Comparison of ENCODE assay signal across 9 mouse cellular contexts in genomic region chr11:85925294-85925743, GRCm38 (mm10). TPM values are rescaled to one million over a fixed set of nuclear protein-coding genes. Genes with fewer than 3 reads are reported as not detected.
DNase-seq lines count a peak whose midpoint lies in the region; ATAC-seq and TF ChIP-seq lines count a peak whose summit lies in the region.
"Had no signal": no experiment of that assay in that cellular context is flagged by ENCODE, and none has a peak within 500 bp of the region (broad histone marks: within the 10 kb centered on the region; RNA-seq: fewer than 3 reads in every experiment).

No protein-coding gene starts in this region.

- 15% methylated on average over 19 of the region's 19 CpGs for WGBS in stomach, embryonic 15.5 days

- peak; percentile 62 for ATAC-seq in megakaryocyte, adult 5-6 weeks (ENCODE audit: poor library complexity, severe bottlenecking)
- ATAC-seq in stomach, embryonic 15.5 days (ENCODE audit: insufficient read depth, low FRiP score, low read depth): no peak

- no peak for TF ChIP-seq CTCF in embryonic fibroblast, embryonic 13.5 days (IDR thresholded peaks at IDR 0.05; ENCODE audit: borderline replicate concordance, insufficient read depth, low read length)

- no peak overlapping the region for H3K9ac ChIP-seq in stomach, embryonic 15.5 days

- peaks cover 52% of the 10 kb centered on the region for H3K27me3 ChIP-seq in stomach, embryonic 15.5 days (replicated peaks)

- DNase-seq in gastrocnemius, adult 18-20 months (ENCODE audit: low spot score): peak; percentile 17
- DNase-seq in gastrocnemius, adult 8-10 months (ENCODE audit: low spot score in 2 of 2): no peak
- peak; percentile 26 to 27 for DNase-seq in adrenal gland, adult 18-20 months (ENCODE audit: low spot score in 2 of 2)
- DNase-seq in heart, postnatal 4 days: peak; percentile 22
- DNase-seq in layer of hippocampus, adult 18-20 months (ENCODE audit: low spot score in 2 of 2): peak; percentile 1 to 10

- H3K4me2 ChIP-seq in stomach, embryonic 15.5 days: peak overlapping the region; percentile 32

- no peaks in the 10 kb centered on the region for H3K9me3 ChIP-seq in stomach, embryonic 15.5 days

- H3K4me3 ChIP-seq in embryonic fibroblast, embryonic 13.5 days (ENCODE audit: insufficient read depth, low read length): peak overlapping the region; percentile 12
- H3K4me3 ChIP-seq in stomach, embryonic 15.5 days (replicated peaks): peak overlapping the region; percentile 19; the same call in 1 of the 2 replicates

- H3K4me1 ChIP-seq in embryonic fibroblast, embryonic 13.5 days (ENCODE audit: control insufficient read depth, insufficient read depth, low read length): no peaks in the 10 kb centered on the region
- H3K4me1 ChIP-seq in stomach, embryonic 15.5 days: peaks cover 9% of the 10 kb centered on the region; the same call in 1 of the 2 replicates

- no peak overlapping the region for H3K27ac ChIP-seq in embryonic fibroblast, embryonic 13.5 days (ENCODE audit: insufficient read depth, low read length)
- no peak overlapping the region for H3K27ac ChIP-seq in stomach, embryonic 15.5 days

- H3K36me3 ChIP-seq in stomach, embryonic 15.5 days: no peaks in the 10 kb centered on the region

- no peak for TF ChIP-seq POLR2A in embryonic fibroblast, embryonic 13.5 days (IDR thresholded peaks at IDR 0.05; ENCODE audit: low read depth, low read length)

RNA-seq across cellular contexts. Expression of gene Tbx4, which starts 39.1 kb away (rescaled TPM):
- 1 to 10 TPM; 1.3 to 1.4 TPM for total RNA-seq in gastrocnemius, adult 18-20 months (2021)
- total RNA-seq in gastrocnemius, adult 8-10 months (2022): 1 to 10 TPM in 2 of 4 experiments, under 1 TPM in 2; 0.89 to 1.3 (median 0.95) TPM
- total RNA-seq in adrenal gland, adult 18-20 months (2021): not detected
- polyA plus RNA-seq in embryonic fibroblast, embryonic 13.5 days (2011; ENCODE audit: insufficient read length, low read depth, missing spikeins): 2.8 and 12.0 TPM in 2 replicates
- under 1 TPM in 1 of 2 experiments, not detected in 1; 0.09 TPM for total RNA-seq in heart, postnatal 4 days (2021)
- total RNA-seq in layer of hippocampus, adult 18-20 months (2021): under 1 TPM in 1 of 2 experiments, not detected in 1; 0.18 TPM
- total RNA-seq in megakaryocyte, adult 5-6 weeks (2015): not detected in 2 replicates
- total RNA-seq in megakaryocyte, adult 5-6 weeks (2017): not detected in 2 replicates
- 0.28 and 0.30 TPM in 2 replicates for polyA plus RNA-seq in stomach, embryonic 15.5 days (2015; fragmentation: Nextera tagmentation; extraction: Ambion mirVana)
- polyA plus RNA-seq: liver, embryonic 16.5 days had no signal

Comparison
In these comparisons a context has a peak if more than half of its experiments do, and no peak if none do; other contexts are left out.
1. DNase-seq: peak in gastrocnemius, adult 18-20 months (single experiment), adrenal gland, adult 18-20 months (2 of 2), heart, postnatal 4 days (single experiment) and layer of hippocampus, adult 18-20 months (2 of 2); none in gastrocnemius, adult 8-10 months (0 of 2).